Mouse (Mus musculus) small intestine, adult 2 months (tissue): ENCODE data around the gene Dennd1a.

Source experiments
- CTCF ChIP-seq: fragments of 200-500 bp; IDR thresholded peaks from 2 replicates; pipeline ENCODE4 v1.5.1; 2012; ENCODE audit warnings: low read depth, mild to moderate bottlenecking, control low read depth, inconsistent platforms, low read length, moderate library complexity, mixed read lengths; ENCODE audit not compliant: insufficient replicate concordance, insufficient read length; ENCODE audit errors: extremely low read depth
- POLR2A ChIP-seq: fragments of 200-500 bp; IDR thresholded peaks from 2 replicates; pipeline ENCODE4 v1.6.1; 2012; ENCODE audit warnings: low read depth, mild to moderate bottlenecking, control low read depth, inconsistent platforms, low read length, moderate library complexity

- TF ChIP-seq CTCF (no peak), POLR2A (no peak)
These were observed 160.8 kb downstream of the Dennd1a start for GRCm38 (mm10) chr2:38126383-38126732.
